Mouse (Mus musculus): Measurements from ENCODE around the gene Kcne2. TPM values are rescaled to one million over a fixed set of nuclear protein-coding genes. Genes with fewer than 3 reads are reported as not detected.

The Kcne2 gene
- polyA plus RNA-seq (2014; fragmentation: Nextera tagmentation; extraction: Ambion mirVana): 0.27 TPM in 1 of 2 replicates, not detected in the other

DNA sequence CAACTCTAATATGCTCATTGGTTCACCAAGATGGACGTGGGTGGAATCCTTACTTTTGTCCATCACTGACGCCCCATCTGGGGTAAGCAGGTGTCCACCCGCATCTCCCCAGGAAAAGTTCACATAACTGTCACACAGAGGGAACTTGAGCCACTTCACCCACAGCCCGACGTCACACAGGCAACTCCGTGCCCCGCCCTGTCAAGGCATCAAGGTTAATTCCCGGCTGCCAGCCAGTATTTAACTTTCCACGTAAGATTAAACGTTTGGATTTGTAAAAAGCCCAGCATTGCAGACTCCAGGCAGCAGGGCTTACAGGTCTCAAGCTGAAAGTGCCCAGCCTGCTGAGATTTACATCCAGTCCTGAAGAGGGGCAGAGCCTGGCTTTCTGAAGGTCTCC, at the start of gene Kcne2:
Gene Kcne2 (plus strand): TSS at position 289 of the 400 bp plus-strand sequence.
- DNase-seq (ENCODE audit: low spot score): no peak
- Histone ChIP-seq H3K4me2 (ENCODE audit: low read depth, severe bottlenecking) (no peak within 1 kb of the TSS), H3K9me3 (ENCODE audit: control insufficient read depth, low read length) (no peaks in the 10 kb centered on the region), H3K27me3 (ENCODE audit: control insufficient read depth, insufficient read depth, low read length) (no peaks in the 10 kb centered on the region), H3K36me3 (ENCODE audit: control insufficient read depth, insufficient read depth, low read length) (no peaks in the 10 kb centered on the region), H3K27ac (replicated peaks; ENCODE audit: low read depth, low read length) (no peak within 1 kb of the TSS), H3K9ac (ENCODE audit: low read length) (no peak within 1 kb of the TSS), H3K4me1 (ENCODE audit: control insufficient read depth, insufficient read depth, low read length) (no peaks in the 10 kb centered on the region), H3K4me3 (ENCODE audit: low read depth, low read length) (no peak within 1 kb of the TSS)
- 75% methylated on average over 10 of the region's 10 CpGs for WGBS
- no peak for ATAC-seq (ENCODE audit: insufficient number of reproducible peaks, low FRiP score, low TSS enrichment, low read depth)

DNA sequence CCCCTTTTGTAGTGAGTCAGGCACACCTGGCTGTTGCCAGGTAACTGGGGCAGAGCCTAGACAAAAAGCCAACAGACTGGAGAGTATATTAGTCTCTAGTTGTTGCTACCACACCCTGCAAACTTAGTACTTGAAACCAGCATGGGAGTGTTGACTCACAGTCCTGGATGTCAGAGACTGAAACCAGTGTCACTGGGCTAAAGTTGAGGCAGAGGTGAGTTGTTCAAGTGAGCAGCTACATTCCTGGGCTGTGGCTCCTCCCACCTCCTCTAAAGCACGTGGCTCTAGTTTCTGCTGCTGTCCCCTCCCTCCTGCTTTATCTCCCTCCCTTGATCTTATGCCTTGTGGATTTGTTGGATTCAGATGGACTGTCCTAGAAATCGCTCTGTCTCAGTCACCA, 46.3 kb upstream of the Kcne2 start:
- no peak for DNase-seq (ENCODE audit: low spot score)
- no peak overlapping the region for H3K4me3 ChIP-seq (ENCODE audit: low read depth, low read length)

GRCm38 (mm10) chr16:92246974-92247373, 45.2 kb upstream of the Kcne2 start:
- H3K27me3 ChIP-seq (ENCODE audit: control insufficient read depth, insufficient read depth, low read length): no peaks in the 10 kb centered on the region
- WGBS: 59% methylated on average over 2 of the region's 2 CpGs
- H3K36me3 ChIP-seq (ENCODE audit: control insufficient read depth, insufficient read depth, low read length): no peaks in the 10 kb centered on the region
- H3K4me3 ChIP-seq (ENCODE audit: low read depth, low read length): no peak overlapping the region
- no peak overlapping the region for H3K4me2 ChIP-seq (ENCODE audit: low read depth, severe bottlenecking)
- no peak overlapping the region for H3K9ac ChIP-seq (ENCODE audit: low read length)
- no peak for DNase-seq (ENCODE audit: low spot score)
- no peak for ATAC-seq (ENCODE audit: insufficient number of reproducible peaks, low FRiP score, low TSS enrichment, low read depth)
- H3K9me3 ChIP-seq (ENCODE audit: control insufficient read depth, low read length): no peaks in the 10 kb centered on the region
- no peak overlapping the region for H3K27ac ChIP-seq (replicated peaks; ENCODE audit: low read depth, low read length)
- no peaks in the 10 kb centered on the region for H3K4me1 ChIP-seq (ENCODE audit: control insufficient read depth, insufficient read depth, low read length)

More for the DNA sequence above, 46.3 kb upstream of the Kcne2 start:
- Histone ChIP-seq H3K4me2 (ENCODE audit: low read depth, severe bottlenecking) (no peak overlapping the region), H3K4me1 (ENCODE audit: control insufficient read depth, insufficient read depth, low read length) (no peaks in the 10 kb centered on the region), H3K9me3 (ENCODE audit: control insufficient read depth, low read length) (no peaks in the 10 kb centered on the region), H3K9ac (ENCODE audit: low read length) (no peak overlapping the region), H3K27ac (replicated peaks; ENCODE audit: low read depth, low read length) (no peak overlapping the region), H3K36me3 (ENCODE audit: control insufficient read depth, insufficient read depth, low read length) (no peaks in the 10 kb centered on the region), H3K27me3 (ENCODE audit: control insufficient read depth, insufficient read depth, low read length) (no peaks in the 10 kb centered on the region)
- no peak for ATAC-seq (ENCODE audit: insufficient number of reproducible peaks, low FRiP score, low TSS enrichment, low read depth)
- WGBS: 42% methylated on average over 2 of the region's 2 CpGs

DNA sequence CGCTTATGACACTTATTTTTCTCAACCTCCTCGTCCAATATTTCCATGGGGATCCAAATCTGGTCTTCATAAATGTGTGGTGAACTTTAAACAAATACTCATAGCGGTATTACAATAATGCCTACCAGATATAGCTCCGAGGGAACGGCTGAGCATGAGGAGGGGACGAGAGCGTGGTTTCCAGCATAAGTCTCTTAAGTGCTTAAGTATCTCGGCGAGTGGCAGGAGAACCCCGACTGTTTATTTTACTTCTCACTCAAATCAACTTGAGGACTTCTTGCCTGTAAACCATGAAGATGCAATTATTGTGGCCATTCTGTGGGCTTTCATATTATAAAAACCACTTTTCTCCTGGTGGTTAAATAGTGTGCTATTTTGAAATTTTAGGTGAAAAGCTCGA, 44.5 kb upstream of the Kcne2 start:
- Histone ChIP-seq H3K27ac (replicated peaks; ENCODE audit: low read depth, low read length) (no peak overlapping the region), H3K27me3 (ENCODE audit: control insufficient read depth, insufficient read depth, low read length) (no peaks in the 10 kb centered on the region), H3K4me3 (ENCODE audit: low read depth, low read length) (no peak overlapping the region), H3K9me3 (ENCODE audit: control insufficient read depth, low read length) (no peaks in the 10 kb centered on the region), H3K4me1 (ENCODE audit: control insufficient read depth, insufficient read depth, low read length) (peaks cover 2% of the 10 kb centered on the region; the same call in 1 of the 2 replicates), H3K36me3 (ENCODE audit: control insufficient read depth, insufficient read depth, low read length) (no peaks in the 10 kb centered on the region), H3K4me2 (ENCODE audit: low read depth, severe bottlenecking) (no peak overlapping the region), H3K9ac (ENCODE audit: low read length) (no peak overlapping the region)
- no peak for ATAC-seq (ENCODE audit: insufficient number of reproducible peaks, low FRiP score, low TSS enrichment, low read depth)
- WGBS: 78% methylated on average over 11 of the region's 11 CpGs
- DNase-seq (ENCODE audit: low spot score): no peak

DNA sequence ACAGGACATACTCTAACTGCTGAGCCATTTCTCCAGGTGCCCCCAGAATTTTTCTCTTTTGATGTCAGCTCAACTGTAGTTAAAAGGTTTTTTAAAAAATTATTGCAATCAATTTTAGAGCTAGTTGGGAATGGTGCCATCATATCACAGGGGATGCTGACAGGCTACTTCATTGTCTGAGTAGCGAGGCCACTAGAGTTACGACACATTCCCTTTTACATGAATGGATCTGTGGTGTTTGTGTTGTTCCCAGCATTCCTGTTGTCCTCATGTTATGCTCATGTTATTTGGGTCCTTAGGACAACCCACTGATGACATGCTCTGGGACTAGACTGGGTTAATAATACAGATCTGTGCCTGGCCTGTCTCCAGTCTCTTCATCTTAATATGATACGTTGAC, 42.5 kb upstream of the Kcne2 start:
- Histone ChIP-seq H3K9ac (ENCODE audit: low read length) (no peak overlapping the region), H3K4me2 (ENCODE audit: low read depth, severe bottlenecking) (no peak overlapping the region), H3K27me3 (ENCODE audit: control insufficient read depth, insufficient read depth, low read length) (no peaks in the 10 kb centered on the region), H3K4me3 (ENCODE audit: low read depth, low read length) (no peak overlapping the region), H3K36me3 (ENCODE audit: control insufficient read depth, insufficient read depth, low read length) (no peaks in the 10 kb centered on the region), H3K4me1 (ENCODE audit: control insufficient read depth, insufficient read depth, low read length) (peaks cover 5% of the 10 kb centered on the region; the same call in 1 of the 2 replicates), H3K27ac (replicated peaks; ENCODE audit: low read depth, low read length) (no peak overlapping the region), H3K9me3 (ENCODE audit: control insufficient read depth, low read length) (no peaks in the 10 kb centered on the region)
- DNase-seq (ENCODE audit: low spot score): no peak
- WGBS: 80% methylated on average over 3 of the region's 3 CpGs
- no peak for ATAC-seq (ENCODE audit: insufficient number of reproducible peaks, low FRiP score, low TSS enrichment, low read depth)

DNA sequence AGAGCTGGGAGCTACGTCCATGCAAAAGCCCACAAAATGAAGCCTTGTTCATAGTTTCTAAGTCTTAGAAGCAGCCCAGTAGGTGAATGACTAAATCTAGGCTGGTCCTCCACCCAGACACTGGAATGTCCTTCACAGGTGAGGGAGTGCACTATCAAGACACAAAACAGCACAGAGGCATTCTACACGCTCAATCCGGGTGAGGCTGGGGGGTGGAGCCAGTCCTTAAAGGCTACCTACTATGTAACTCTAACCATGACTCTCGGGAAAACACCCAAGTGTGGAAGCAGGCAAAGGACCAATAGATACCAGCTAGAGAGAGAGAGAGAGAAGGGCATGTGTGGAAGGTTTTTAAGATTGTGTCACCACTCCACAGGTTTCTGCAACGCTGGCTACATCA, 41.7 kb upstream of the Kcne2 start:
- Histone ChIP-seq H3K27ac (replicated peaks; ENCODE audit: low read depth, low read length) (no peak overlapping the region), H3K4me3 (ENCODE audit: low read depth, low read length) (no peak overlapping the region), H3K27me3 (ENCODE audit: control insufficient read depth, insufficient read depth, low read length) (no peaks in the 10 kb centered on the region), H3K36me3 (ENCODE audit: control insufficient read depth, insufficient read depth, low read length) (no peaks in the 10 kb centered on the region), H3K4me2 (ENCODE audit: low read depth, severe bottlenecking) (no peak overlapping the region), H3K9ac (ENCODE audit: low read length) (no peak overlapping the region), H3K9me3 (ENCODE audit: control insufficient read depth, low read length) (no peaks in the 10 kb centered on the region), H3K4me1 (ENCODE audit: control insufficient read depth, insufficient read depth, low read length) (peaks cover 5% of the 10 kb centered on the region; the same call in 1 of the 2 replicates)
- no peak for ATAC-seq (ENCODE audit: insufficient number of reproducible peaks, low FRiP score, low TSS enrichment, low read depth)
- DNase-seq (ENCODE audit: low spot score): no peak
- WGBS: 87% methylated on average over 5 of the region's 5 CpGs

- ATAC-seq (ENCODE audit: insufficient number of reproducible peaks, low FRiP score, low TSS enrichment, low read depth) (no peak), DNase-seq (ENCODE audit: low spot score) (no peak)
- H3K27ac ChIP-seq (replicated peaks; ENCODE audit: low read depth, low read length): no peak overlapping the region
- no peaks in the 10 kb centered on the region for H3K9me3 ChIP-seq (ENCODE audit: control insufficient read depth, low read length)
- H3K4me1 ChIP-seq (ENCODE audit: control insufficient read depth, insufficient read depth, low read length): peaks cover 5% of the 10 kb centered on the region; the same call in 1 of the 2 replicates
- H3K4me3 ChIP-seq (ENCODE audit: low read depth, low read length): no peak overlapping the region
- no peak overlapping the region for H3K4me2 ChIP-seq (ENCODE audit: low read depth, severe bottlenecking)
- WGBS: 84% methylated on average over 3 of the region's 3 CpGs
- no peaks in the 10 kb centered on the region for H3K36me3 ChIP-seq (ENCODE audit: control insufficient read depth, insufficient read depth, low read length)
- no peaks in the 10 kb centered on the region for H3K27me3 ChIP-seq (ENCODE audit: control insufficient read depth, insufficient read depth, low read length)
- H3K9ac ChIP-seq (ENCODE audit: low read length): no peak overlapping the region
Observed at GRCm38 (mm10) chr16:92254316-92254715, 37.9 kb upstream of the Kcne2 start.

DNA sequence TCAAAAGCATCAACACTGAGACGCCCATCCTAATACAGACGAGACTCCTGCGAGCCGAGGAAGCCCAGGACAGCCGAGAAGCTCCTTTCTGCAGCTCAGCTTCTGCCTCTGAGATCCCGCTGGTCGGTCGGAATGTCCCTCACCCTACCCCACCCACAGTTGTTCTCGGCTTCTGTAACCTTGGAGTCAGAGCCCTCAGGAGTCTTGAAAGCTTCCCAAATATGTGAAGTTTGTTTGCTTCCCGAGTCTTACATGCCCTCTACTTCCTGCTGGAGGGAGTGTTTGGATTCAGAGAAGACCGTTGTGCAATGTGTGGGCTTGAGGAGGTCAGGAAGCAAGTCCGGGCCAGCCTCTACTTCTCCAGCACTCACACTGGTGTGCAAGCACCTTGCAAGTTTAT, 24.3 kb upstream of the Kcne2 start:
- Histone ChIP-seq H3K4me3 (ENCODE audit: low read depth, low read length) (no peak overlapping the region), H3K27ac (replicated peaks; ENCODE audit: low read depth, low read length) (no peak overlapping the region), H3K9me3 (ENCODE audit: control insufficient read depth, low read length) (no peaks in the 10 kb centered on the region), H3K36me3 (ENCODE audit: control insufficient read depth, insufficient read depth, low read length) (no peaks in the 10 kb centered on the region), H3K27me3 (ENCODE audit: control insufficient read depth, insufficient read depth, low read length) (no peaks in the 10 kb centered on the region), H3K4me1 (ENCODE audit: control insufficient read depth, insufficient read depth, low read length) (no peaks in the 10 kb centered on the region), H3K9ac (ENCODE audit: low read length) (no peak overlapping the region), H3K4me2 (ENCODE audit: low read depth, severe bottlenecking) (no peak overlapping the region)
- ATAC-seq (ENCODE audit: insufficient number of reproducible peaks, low FRiP score, low TSS enrichment, low read depth) (no peak), DNase-seq (ENCODE audit: low spot score) (no peak)
- 87% methylated on average over 12 of the region's 12 CpGs for WGBS

GRCm38 (mm10) chr16:92274516-92274915, 17.7 kb upstream of the Kcne2 start:
- DNase-seq (ENCODE audit: low spot score) (no peak), ATAC-seq (ENCODE audit: insufficient number of reproducible peaks, low FRiP score, low TSS enrichment, low read depth) (no peak)
- H3K9ac ChIP-seq (ENCODE audit: low read length): no peak overlapping the region
- no peaks in the 10 kb centered on the region for H3K4me1 ChIP-seq (ENCODE audit: control insufficient read depth, insufficient read depth, low read length)
- no peaks in the 10 kb centered on the region for H3K9me3 ChIP-seq (ENCODE audit: control insufficient read depth, low read length)
- H3K4me2 ChIP-seq (ENCODE audit: low read depth, severe bottlenecking): no peak overlapping the region
- 61% methylated on average over 5 of the region's 5 CpGs for WGBS
- no peak overlapping the region for H3K27ac ChIP-seq (replicated peaks; ENCODE audit: low read depth, low read length)
- no peak overlapping the region for H3K4me3 ChIP-seq (ENCODE audit: low read depth, low read length)
- no peaks in the 10 kb centered on the region for H3K27me3 ChIP-seq (ENCODE audit: control insufficient read depth, insufficient read depth, low read length)
- no peaks in the 10 kb centered on the region for H3K36me3 ChIP-seq (ENCODE audit: control insufficient read depth, insufficient read depth, low read length)
